Mouse (Mus musculus): ENCODE data around the gene Vwa3a. TPM values are rescaled to one million over a fixed set of nuclear protein-coding genes. Genes with fewer than 3 reads are reported as not detected.

Vwa3a gene
- polyA plus RNA-seq, 1 experiment from 2014 or later = 0.41 TPM

DNA sequence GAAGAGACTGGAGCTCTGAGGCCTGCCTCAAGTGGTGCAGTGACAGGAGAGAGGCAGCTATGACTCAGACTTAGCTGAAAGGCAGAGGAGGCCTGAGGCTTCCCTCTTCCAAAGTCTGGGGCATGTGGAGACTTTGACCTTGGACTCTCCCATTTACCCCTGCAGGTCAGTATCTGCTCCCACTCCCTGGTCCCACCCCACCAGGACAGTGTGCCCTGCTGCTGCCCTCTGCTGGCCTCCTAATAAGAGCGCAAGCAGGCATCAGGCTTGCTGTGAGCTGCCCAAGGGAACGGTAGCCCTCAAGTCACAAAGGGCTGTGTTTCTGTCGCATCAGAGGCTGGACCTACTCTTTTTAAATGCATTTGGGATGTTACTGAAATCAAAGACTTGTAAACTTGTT lies 87.3 kb downstream of the Vwa3a start:
- Histone ChIP-seq H3K27me3 (ENCODE audit: poor library complexity, severe bottlenecking) (peaks cover 39% of the 10 kb centered on the region), H3K4me1 (peaks cover 15% of the 10 kb centered on the region), H3K4me3 (no peak overlapping the region), H3K36me3 (replicated peaks) (no peaks in the 10 kb centered on the region), H3K9me3 (no peaks in the 10 kb centered on the region), H3K27ac (no peak overlapping the region)
- 19% methylated on average over 3 of the region's 3 CpGs for WGBS
- DNase-seq (ENCODE audit: extremely low spot score, low spot score) = peak; percentile 56

DNA sequence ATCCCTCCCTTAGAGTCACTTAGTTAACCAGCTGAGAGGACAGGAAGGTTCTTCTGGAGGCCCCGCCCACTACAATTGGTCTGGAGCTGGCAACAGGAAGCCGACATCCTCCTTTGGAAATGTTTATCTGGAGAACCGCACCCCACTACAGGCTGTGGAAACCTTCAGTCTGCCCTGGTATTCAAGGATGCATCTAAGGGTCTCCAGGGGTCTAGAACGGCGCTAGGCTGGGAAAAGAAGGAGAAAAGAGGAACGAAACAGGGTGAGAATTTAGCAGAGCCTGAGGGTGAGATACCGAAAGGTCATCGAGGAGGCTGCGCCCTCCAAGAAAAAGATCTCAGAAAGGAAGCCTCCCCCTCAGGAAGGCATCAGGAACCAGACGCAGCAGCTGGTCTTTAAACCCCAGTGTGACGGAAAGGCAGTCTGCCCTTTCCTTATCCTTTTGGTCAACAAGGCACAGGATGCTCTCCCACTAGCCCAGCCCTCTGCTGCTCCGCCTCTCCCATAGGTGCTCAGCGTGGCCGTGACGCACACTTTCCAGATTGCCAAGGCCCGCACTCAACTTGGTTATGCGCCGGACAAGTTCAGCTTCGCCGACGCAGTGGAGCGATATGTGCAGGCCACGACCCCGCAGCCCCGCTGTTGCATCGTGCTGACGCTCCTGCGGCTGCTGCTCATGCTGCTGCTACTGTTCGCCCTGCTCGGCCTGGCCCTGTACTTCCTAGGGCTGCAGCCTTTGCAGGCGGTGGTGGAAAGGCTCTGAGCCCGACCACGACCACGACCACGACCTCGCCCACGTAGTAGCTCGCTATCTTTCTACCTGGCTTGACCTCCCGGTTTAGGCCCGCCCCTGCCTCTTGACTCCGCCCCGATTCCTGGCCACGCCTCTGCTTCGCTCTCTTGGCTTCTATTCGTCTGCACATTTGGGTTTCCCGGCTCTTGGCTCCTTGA lies 91.6 kb downstream of the Vwa3a start:
- peak overlapping the region; percentile 62; the same call in 1 of the 2 replicates for H3K27ac ChIP-seq
- H3K36me3 ChIP-seq (replicated peaks) = no peaks in the 10 kb centered on the region
- 2% methylated on average over 46 of the region's 46 CpGs for WGBS
- peaks cover 26% of the 10 kb centered on the region for H3K4me1 ChIP-seq
- H3K9me3 ChIP-seq = no peaks in the 10 kb centered on the region
- H3K4me3 ChIP-seq = peak overlapping the region; percentile 69
- DNase-seq (ENCODE audit: extremely low spot score, low spot score) = peak; percentile 58
- H3K27me3 ChIP-seq (ENCODE audit: poor library complexity, severe bottlenecking) = peaks cover 59% of the 10 kb centered on the region

DNA sequence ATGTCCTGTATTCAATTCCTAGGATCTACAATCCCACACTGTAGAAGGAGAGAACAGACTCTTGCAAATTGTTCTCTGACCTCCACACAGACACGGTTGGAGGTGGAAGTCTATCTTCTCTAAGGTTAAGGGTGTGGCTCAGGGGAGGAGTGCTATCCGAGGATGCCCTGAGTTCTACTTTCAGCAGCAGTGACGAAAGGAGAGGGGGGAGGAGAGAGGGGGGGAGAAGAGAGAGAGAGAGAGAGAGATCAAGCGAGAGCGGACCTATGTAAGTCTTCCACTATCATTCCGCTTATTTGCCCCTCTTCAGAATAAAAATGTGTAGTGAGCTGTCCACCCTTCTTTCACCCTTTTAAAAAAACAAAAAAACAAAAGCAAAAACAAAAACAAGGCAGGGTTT lies 95.3 kb downstream of the Vwa3a start:
- Histone ChIP-seq H3K27ac (no peak overlapping the region), H3K36me3 (replicated peaks) (no peaks in the 10 kb centered on the region), H3K4me1 (peaks cover 32% of the 10 kb centered on the region), H3K4me3 (peak overlapping the region; percentile 61), H3K27me3 (ENCODE audit: poor library complexity, severe bottlenecking) (peaks cover 48% of the 10 kb centered on the region), H3K9me3 (no peaks in the 10 kb centered on the region)
- no peak for DNase-seq (ENCODE audit: extremely low spot score, low spot score)
- 54% methylated on average over 6 of the region's 6 CpGs for WGBS

GRCm38 (mm10) chr7:120834863-120835372 lies 95.8 kb downstream of the Vwa3a start:
- H3K4me1 ChIP-seq = peaks cover 32% of the 10 kb centered on the region
- no peaks in the 10 kb centered on the region for H3K36me3 ChIP-seq (replicated peaks)
- DNase-seq (ENCODE audit: extremely low spot score, low spot score) = peak; percentile 73
- H3K27me3 ChIP-seq (ENCODE audit: poor library complexity, severe bottlenecking) = peaks cover 44% of the 10 kb centered on the region
- 16% methylated on average over 14 of the region's 14 CpGs for WGBS
- H3K27ac ChIP-seq = peak overlapping the region; percentile 67
- H3K4me3 ChIP-seq = peak overlapping the region; percentile 61
- no peaks in the 10 kb centered on the region for H3K9me3 ChIP-seq

DNA sequence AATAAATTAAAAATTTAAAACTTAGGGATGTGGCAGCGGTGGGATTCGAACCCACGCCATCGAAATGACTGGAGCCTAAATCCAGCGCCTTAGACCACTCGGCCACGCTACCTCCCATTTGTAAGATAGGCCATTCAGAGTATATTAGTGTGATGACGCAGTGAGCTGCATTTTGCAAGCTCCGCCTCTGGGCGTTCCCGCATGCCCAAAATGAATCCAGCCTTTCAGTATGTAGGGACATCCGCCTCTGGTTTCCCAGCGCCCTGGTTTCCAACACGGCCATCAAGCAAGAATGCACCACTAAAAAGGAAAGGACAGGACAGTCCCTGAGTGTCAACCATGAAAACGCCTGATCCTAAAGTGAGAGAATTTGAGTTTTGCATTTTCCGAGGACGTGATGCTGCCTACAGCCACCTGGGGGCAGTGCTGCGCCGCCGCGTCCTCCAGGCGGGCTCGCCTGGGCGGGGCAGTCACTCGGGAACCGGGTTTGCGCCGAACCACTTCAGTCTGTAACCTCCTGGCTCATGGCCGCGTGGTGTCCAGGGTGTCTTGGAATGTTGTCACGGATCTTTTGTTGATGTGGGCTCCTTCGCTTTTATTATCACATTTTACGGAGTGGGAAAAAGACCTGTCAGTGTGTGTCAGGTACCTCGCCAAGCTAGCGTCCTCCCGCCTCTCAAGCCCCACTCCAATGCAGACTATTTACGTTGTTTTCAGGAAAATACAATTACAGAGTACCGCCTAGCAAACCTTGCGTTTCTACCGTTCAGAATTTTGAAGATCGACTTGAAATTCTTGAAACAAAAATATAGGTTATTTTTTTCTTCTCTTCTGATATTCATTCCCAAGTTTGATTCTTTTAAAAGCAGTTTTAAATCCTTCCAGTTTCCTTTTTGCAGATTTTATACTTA lies 96.6 kb downstream of the Vwa3a start:
- WGBS = 2% methylated on average over 41 of the region's 41 CpGs
- DNase-seq (ENCODE audit: extremely low spot score, low spot score) = peak; percentile 92
- H3K27me3 ChIP-seq (ENCODE audit: poor library complexity, severe bottlenecking) = peaks cover 44% of the 10 kb centered on the region
- H3K36me3 ChIP-seq (replicated peaks) = no peaks in the 10 kb centered on the region
- H3K9me3 ChIP-seq = no peaks in the 10 kb centered on the region
- H3K4me1 ChIP-seq = peaks cover 24% of the 10 kb centered on the region
- H3K4me3 ChIP-seq = peak overlapping the region; percentile 61
- H3K27ac ChIP-seq = peak overlapping the region; percentile 80

GRCm38 (mm10) chr7:120836361-120836760 lies 97.2 kb downstream of the Vwa3a start:
- H3K9me3 ChIP-seq = no peaks in the 10 kb centered on the region
- no peaks in the 10 kb centered on the region for H3K36me3 ChIP-seq (replicated peaks)
- peak overlapping the region; percentile 80; the same call in 1 of the 2 replicates for H3K27ac ChIP-seq
- H3K4me1 ChIP-seq = peaks cover 18% of the 10 kb centered on the region
- peak; percentile 61 for DNase-seq (ENCODE audit: extremely low spot score, low spot score)
- H3K27me3 ChIP-seq (ENCODE audit: poor library complexity, severe bottlenecking) = peaks cover 42% of the 10 kb centered on the region
- peak overlapping the region; percentile 61 for H3K4me3 ChIP-seq
- WGBS = 4% methylated on average over 12 of the region's 12 CpGs

DNA sequence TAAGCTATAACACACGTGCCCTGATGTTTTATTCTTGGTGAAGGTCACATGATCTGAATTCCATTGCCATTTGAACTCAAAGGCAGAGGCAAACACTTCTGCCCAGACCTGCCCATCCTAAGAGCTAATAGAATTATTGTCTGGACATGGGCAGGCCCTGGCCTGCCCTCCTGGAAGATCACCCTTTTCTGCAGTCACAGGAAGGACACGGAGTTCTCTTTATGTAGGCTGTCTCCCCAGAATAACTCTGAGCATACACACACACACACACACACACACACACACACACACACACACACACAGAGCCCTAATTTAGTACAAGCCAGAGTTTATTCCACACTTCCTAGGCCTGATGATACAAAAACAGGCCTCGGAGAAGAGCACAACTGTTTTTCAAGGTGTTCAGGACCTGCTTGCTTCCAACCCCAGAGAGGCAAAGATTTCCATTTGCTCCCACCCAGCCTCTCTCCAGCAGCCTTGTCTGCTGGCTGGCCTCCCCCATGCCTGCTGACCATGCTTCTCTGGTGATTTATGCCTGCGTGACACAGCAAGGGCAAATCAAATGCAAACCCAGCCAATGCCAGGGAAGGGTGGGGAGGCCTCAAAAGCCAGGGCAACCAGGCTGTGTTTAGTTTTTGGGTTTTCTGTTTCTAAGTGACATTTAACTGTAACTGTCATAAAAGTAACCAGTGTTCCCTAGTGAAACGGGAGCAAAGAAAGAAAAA lies 99.5 kb downstream of the Vwa3a start:
- Histone ChIP-seq H3K4me1 (peaks cover 27% of the 10 kb centered on the region), H3K27ac (no peak overlapping the region), H3K4me3 (no peak overlapping the region), H3K36me3 (replicated peaks) (no peaks in the 10 kb centered on the region), H3K9me3 (no peaks in the 10 kb centered on the region), H3K27me3 (ENCODE audit: poor library complexity, severe bottlenecking) (peaks cover 19% of the 10 kb centered on the region)
- DNase-seq (ENCODE audit: extremely low spot score, low spot score) = no peak
- WGBS = 79% methylated on average over 5 of the region's 5 CpGs

- Histone ChIP-seq H3K9me3 (no peaks in the 10 kb centered on the region), H3K4me1 (peaks cover 32% of the 10 kb centered on the region), H3K36me3 (replicated peaks) (no peaks in the 10 kb centered on the region), H3K27me3 (ENCODE audit: poor library complexity, severe bottlenecking) (peaks cover 23% of the 10 kb centered on the region), H3K4me3 (no peak overlapping the region), H3K27ac (no peak overlapping the region)
- WGBS = 78% methylated on average over 2 of the region's 2 CpGs
- no peak for DNase-seq (ENCODE audit: extremely low spot score, low spot score)
Measured at GRCm38 (mm10) chr7:120839786-120840185, 100.7 kb downstream of the Vwa3a start.

DNA sequence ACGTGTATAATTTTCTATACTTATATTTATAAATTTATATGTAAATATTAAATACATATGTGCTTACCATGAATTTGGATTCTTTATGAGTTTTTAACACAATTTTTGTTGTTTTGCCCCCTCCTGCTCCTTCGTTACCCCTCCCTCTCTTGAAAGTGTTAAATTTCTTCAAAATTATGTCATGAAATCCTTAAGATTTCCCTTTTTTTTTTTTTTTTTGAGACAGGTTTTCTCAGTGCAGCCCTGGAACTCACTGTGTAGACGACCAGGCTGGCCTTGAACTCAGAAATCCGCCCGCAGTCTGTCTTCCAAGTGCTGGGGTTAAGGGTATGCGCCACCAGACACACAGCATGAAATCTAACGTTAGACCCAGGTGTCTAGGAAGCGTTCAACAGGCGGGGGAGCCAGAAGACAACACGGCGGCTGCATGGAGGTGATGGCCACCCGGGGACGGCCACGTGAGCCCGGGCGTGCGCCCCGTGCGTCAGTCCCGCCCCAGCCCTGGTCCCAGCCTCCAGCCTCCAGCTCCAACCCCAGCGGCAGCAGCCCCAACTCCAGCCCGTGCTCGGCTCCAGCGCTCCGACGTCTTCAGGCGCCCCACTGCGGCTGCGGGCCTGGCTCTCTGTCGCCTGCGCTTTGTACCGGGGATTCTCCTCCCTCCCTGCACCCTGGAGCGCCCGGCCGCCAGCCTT lies 103.4 kb downstream of the Vwa3a start, which contains the start of gene Eef2k:
Eef2k (plus strand) TSS at position 487 of the 692 bp plus-strand sequence.
- H3K36me3 ChIP-seq (replicated peaks) = no peaks in the 10 kb centered on the region
- peaks cover 50% of the 10 kb centered on the region for H3K27me3 ChIP-seq (ENCODE audit: poor library complexity, severe bottlenecking)
- no peaks in the 10 kb centered on the region for H3K9me3 ChIP-seq
- peak within 1 kb of the TSS; percentile 91 for H3K27ac ChIP-seq
- peak; percentile 90 for DNase-seq (ENCODE audit: extremely low spot score, low spot score)
- peaks cover 32% of the 10 kb centered on the region for H3K4me1 ChIP-seq
- 3% methylated on average over 35 of the region's 35 CpGs for WGBS
- peak within 1 kb of the TSS; percentile 88 for H3K4me3 ChIP-seq

- H3K27me3 ChIP-seq (ENCODE audit: poor library complexity, severe bottlenecking) = peaks cover 51% of the 10 kb centered on the region
- H3K9me3 ChIP-seq = no peaks in the 10 kb centered on the region
- H3K27ac ChIP-seq = peak overlapping the region; percentile 91
- H3K36me3 ChIP-seq (replicated peaks) = no peaks in the 10 kb centered on the region; the same call in 1 of the 2 replicates
- DNase-seq (ENCODE audit: extremely low spot score, low spot score) = peak; percentile 78
- WGBS = under 1% methylated on average over 40 of the region's 40 CpGs
- H3K4me3 ChIP-seq = peak overlapping the region; percentile 88
- H3K4me1 ChIP-seq = peaks cover 32% of the 10 kb centered on the region
Measured at GRCm38 (mm10) chr7:120843037-120843621, 104.0 kb downstream of the Vwa3a start.

GRCm38 (mm10) chr7:120843852-120844435 lies 104.8 kb downstream of the Vwa3a start:
- no peaks in the 10 kb centered on the region; the same call in 1 of the 2 replicates for H3K36me3 ChIP-seq (replicated peaks)
- H3K9me3 ChIP-seq = no peaks in the 10 kb centered on the region
- peak; percentile 48 for DNase-seq (ENCODE audit: extremely low spot score, low spot score)
- peak overlapping the region; percentile 91 for H3K27ac ChIP-seq
- under 1% methylated on average over 16 of the region's 16 CpGs for WGBS
- H3K27me3 ChIP-seq (ENCODE audit: poor library complexity, severe bottlenecking) = peaks cover 51% of the 10 kb centered on the region
- H3K4me3 ChIP-seq = peak overlapping the region; percentile 88
- peaks cover 32% of the 10 kb centered on the region for H3K4me1 ChIP-seq
